Mouse (Mus musculus): ENCODE results near the gene Vmn2r39.
"Not testable (repeated sequence)": the region's sequence is repeated elsewhere in the genome, so short reads cannot be mapped to it uniquely, and the experiment has no call there.

Vmn2r39 gene

GRCm38 (mm10) chr7:9030698-9031097, at the start of gene Vmn2r39:
Vmn2r39 (minus strand) TSS chr7:9030798.
- in situ Hi-C loops (cut with MboI, MseI): not testable (repeated sequence)

- in situ Hi-C loops (cut with MboI, MseI): loop anchor here (5.0 kb wide), 2 partner anchors 1523 to 1688 kb away; no protein-coding TSS in a partner anchor
These were observed 34.8 kb upstream of the Vmn2r39 start for GRCm38 (mm10) chr7:9065353-9065752.

Measured in T-helper 17 cell (primary cell).